Mouse (Mus musculus): ENCODE results near the gene Krtap5-2.
A peak's percentile ranks its signal among the peaks of the same experiment; 100 is the strongest.
"Not testable (repeated sequence)": the region's sequence is repeated elsewhere in the genome, so short reads cannot be mapped to it uniquely, and the experiment has no call there.

Krtap5-2 gene

DNA sequence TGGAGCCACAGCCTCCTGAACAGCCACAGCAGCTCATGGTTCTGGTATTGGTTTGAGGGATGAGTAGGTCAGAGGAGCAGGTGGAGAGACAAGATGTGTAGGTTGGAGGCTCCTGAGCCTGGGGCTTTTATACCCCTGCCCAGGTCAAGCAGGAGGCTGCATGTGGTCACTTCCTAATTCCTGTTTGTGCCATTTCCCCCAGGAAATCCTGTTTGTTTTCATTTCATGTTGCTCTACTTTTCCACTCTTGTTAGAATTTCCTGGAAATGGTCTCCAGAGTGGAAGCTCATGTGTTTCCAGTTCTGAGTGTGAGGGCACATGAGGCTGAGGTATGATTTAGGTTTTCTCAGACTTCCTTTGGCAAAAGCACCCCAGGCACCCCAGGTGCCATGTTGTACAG lies at the start of gene Krtap5-2:
Gene Krtap5-2, minus strand, starts transcription at position 101 of the 400 bp plus-strand sequence.
- not testable (repeated sequence) for DNase-seq (ENCODE audit: low spot score in 2 of 2)

DNA sequence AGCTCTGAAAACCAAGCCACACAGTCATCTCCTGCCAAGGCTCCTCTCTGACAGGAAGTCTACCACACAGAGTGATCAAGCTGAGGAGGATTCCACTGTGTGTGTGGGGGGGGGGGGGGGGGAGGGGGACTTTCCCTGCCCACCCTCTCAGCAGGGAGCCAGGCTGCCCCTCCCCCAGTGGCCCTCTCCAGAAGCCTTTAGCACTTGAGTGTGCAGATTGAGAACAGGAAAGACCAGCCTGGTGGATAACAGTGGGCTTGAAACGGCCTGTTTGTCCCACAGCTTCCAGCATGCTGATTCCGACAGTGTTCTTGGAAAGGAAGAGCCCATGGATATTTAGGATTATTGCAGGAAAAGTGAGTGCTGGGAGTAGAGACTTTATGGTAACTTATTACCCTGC lies 48.7 kb upstream of the Krtap5-2 start:
- DNase-seq (ENCODE audit: low spot score in 2 of 2) = no peak

DNA sequence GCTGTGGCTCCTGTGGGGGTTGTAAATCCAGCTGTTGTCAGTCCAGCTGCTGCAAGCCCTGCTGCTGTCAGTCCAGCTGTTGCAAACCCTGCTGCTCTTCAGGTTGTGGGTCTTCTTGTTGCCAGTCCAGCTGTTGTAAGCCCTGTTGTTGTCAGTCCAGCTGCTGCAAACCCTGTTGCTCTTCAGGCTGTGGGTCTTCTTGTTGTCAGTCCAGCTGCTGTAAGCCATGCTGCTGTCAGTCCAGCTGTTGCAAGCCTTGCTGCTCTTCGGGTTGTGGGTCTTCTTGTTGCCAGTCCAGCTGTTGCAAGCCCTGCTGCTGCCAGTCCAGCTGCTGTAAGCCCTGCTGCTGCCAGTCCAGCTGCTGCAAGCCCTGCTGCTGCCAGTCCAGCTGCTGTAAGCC lies 36.3 kb upstream of the Krtap5-2 start:
- DNase-seq (ENCODE audit: low spot score in 2 of 2) = not testable (repeated sequence)

DNA sequence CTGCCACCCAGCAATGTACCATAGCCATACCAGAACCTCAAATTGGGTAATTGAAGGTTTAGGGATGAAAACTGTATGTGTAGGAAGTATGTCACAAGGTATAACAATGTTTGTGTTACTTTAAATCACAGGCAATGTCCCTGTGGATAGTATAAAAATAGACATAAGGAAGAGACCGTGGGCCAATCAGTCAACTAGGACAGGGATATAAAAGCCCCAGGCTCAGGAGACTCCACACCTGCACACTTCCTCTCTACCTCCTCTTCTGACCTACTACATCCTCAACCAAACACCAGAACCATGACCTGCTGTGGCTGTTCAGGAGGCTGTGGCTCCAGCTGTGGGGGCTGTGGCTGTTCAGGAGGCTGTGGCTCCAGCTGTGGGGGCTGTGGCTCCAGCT lies 35.8 kb upstream of the Krtap5-2 start, which contains the start of gene Gm7579:
Gene Gm7579, plus strand, starts transcription at position 301 of the 400 bp plus-strand sequence.
- DNase-seq (ENCODE audit: low spot score in 2 of 2) = no peak

DNA sequence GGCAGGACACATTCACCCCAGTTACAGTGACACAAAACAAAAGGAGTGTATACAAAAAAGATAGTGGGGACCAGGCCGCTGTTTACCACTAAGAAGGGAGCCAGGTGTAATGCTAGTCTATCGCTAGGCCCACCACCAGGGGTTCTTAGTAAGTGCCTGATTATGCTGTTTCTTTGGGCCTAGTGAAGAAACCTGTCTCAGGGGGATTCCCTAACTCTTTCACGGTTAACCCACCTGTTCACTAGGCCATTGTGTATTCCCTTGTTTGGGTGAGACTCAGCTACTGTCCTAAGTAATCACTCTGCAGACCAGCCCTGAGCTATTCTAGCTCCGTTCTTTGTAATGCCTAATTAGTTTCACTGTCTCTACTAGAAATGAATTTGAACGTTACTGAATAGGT lies 31.1 kb upstream of the Krtap5-2 start:
- not testable (repeated sequence) for DNase-seq (ENCODE audit: low spot score in 2 of 2)

DNA sequence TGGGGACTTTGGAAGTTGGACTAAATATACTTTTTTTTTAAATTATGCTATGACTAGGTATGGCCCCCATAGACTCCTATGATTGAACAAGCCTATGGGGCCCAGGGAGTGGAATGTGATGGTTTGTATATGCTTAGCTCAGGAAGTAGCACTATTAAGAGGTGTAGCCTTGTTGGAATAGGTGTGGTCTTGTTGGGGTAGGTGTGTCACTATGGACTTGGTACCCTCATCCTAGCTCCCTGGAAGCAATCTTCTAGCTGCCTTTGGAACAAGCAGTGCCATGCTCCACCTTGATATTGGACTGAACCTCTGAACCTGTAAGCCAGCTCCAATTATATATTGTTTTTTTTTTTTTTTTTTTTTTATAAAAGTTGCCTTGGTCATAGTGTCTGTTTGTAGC lies 29.7 kb upstream of the Krtap5-2 start:
- DNase-seq (ENCODE audit: low spot score in 2 of 2) = no peak

DNA sequence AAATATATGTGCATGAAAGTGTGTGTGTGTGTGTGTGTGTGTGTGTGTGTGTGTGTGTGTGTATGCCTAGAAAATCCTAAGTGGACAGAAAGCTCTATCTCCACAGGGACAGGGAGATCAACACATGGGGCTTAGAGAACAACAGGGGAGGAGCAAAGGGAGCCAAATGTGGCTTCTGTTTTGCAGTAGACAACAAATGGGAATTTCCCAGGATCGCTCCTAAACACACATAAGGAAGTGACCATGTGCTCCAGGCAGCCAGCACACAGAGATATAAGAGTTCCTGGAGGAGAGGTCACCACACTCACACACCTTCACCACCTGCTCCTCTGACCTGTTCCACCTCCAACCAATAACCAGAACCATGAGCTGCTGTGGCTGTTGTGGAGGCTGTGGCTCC lies 25.3 kb upstream of the Krtap5-2 start, which contains the start of gene Krtap5-3:
Gene Krtap5-3, plus strand, starts transcription at position 301 of the 400 bp plus-strand sequence.
- no peak for DNase-seq (ENCODE audit: low spot score in 2 of 2)

DNA sequence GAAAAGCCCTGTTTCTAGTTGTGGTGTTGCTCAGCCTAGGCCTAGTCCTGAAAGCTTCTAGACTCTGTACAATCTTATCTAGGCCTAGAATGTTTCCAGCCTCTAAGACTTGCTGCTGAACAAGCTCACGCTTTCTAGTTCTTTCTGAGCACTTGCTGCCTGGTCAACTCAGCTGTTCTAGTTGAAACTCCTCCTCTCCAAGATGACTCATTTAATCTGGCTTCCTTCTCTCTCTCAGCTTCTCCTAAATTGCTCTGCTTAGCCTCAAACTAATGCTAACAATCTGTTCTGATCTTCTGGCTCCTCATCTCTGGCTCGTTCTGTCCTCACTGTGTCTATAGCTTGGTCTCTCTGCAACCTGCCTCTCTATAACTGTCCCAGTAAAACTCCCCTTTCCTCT lies 22.9 kb upstream of the Krtap5-2 start:
- no peak for DNase-seq (ENCODE audit: low spot score in 2 of 2)

DNA sequence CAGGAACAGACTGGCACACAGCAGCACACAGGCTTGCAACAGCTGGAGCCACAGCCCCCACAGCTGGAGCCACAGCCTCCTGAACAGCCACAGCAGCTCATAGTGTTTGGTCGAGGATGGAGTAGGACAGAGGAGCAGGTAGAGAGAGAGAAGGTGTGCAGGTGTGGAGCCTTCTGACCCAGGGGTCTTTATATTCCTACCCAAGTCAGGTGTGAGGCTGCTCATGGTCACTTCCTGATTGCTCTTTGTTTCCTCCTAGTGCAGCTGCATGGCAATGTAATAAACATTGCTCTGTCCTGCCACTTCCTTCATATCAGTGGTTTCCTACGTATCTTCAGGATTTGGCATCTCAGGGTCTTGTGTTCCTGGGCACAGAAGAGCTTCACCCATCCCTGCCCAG lies 14.5 kb upstream of the Krtap5-2 start, which contains the start of gene Gm10153:
Gene Gm10153, minus strand, starts transcription at position 101 of the 400 bp plus-strand sequence.
- no peak for DNase-seq (ENCODE audit: low spot score in 2 of 2)

DNA sequence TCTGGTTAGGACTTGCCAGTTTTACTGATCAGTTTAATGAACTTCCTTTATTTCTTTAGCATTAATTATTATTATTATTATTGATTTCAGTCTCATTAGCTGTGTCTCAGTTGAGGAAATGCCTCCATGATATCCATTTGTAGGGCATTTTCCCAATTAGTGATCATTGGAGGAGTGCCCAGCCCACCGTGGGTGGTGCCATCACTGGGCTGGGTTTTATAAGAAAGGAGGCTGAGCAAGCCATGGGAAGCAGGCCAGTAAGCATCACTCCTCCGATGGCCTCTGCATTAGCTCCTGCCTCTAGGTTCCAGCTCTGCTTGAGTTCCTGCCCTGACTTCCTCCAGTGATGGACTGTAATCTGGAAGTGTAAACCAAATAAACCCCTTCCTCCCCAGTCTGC lies 12.4 kb upstream of the Krtap5-2 start:
- no peak for DNase-seq (ENCODE audit: low spot score in 2 of 2)

DNA sequence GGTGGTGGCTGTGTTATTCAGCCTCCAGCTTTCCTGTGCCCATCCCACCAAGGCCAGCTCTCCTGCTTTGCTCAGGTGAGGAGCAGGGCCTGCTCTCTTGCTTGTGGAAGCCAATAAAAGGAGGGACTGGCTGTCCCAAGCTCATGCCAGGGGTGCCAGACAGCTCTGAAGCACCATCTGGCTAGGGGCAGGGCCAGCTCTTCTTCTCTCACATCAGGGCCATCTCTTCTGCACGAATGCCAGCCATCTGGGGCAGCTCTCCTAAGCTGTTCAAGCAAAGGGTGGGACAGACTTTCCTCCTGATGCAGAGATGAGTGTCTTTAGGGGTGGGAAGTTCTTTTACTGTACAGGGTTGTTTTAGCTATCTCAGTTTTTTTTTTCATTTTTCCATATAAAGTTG lies 5.2 kb upstream of the Krtap5-2 start:
- DNase-seq (ENCODE audit: low spot score in 2 of 2) = no peak

DNA sequence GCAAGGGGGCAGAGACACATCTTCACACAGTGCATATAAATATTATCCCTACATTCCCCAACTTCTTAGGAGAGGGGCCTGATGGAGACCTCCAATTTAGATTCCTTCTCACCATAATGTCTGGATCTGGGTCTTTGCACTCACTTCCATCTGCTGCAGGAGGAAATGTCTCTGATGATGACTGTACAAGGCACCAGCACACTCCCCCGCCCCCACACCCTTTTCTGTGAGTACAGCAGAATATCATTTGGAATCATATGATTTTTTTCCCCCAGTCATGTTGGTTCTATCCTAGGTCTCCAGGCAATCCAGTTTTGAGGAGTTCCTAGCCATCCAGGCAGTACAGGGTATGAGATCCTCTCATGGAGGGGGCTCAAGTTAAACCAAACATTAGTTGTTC lies 2.9 kb upstream of the Krtap5-2 start:
- DNase-seq (ENCODE audit: low spot score in 2 of 2) = no peak

DNA sequence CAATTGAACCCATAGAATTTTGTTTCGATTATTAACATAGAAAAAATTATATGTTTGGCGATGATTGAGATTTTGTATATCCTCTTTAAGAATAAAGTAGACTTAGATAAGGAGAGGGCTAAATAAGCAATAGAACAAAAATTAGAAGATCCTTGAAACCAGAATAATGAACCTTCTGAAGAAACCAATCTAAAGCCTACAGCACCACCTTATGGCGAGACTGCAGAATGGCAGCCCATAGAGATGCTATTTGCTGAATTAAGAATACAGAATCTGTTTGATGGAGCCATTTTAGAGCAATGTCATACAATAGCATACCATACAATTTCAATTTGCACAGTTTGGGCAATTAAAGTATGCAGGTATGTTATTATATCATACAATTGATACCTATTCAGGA lies 6.0 kb downstream of the Krtap5-2 start:
- no peak for DNase-seq (ENCODE audit: low spot score in 2 of 2)

DNA sequence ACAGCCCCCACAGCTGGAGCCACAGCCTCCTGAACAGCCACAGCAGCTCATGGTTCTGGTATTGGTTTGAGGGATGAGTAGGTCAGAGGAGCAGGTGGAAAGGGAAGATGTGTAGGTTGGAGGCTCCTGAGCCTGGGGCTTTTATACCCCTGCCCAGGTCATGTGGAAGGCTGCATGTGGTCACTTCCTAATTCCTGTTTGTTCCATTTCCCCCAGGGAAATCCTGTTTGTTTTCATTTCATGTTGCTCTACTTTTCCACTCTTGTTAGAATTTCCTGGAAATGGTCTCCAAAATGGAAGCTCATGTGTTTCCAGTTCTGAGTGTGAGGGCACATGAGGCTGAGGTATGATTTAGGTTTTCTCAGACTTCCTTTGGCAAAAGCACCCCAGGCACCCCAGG lies 10.2 kb downstream of the Krtap5-2 start, which contains the start of gene Gm4553:
Gene Gm4553, minus strand, starts transcription at position 101 of the 400 bp plus-strand sequence.
- not testable (repeated sequence) for DNase-seq (ENCODE audit: low spot score in 2 of 2)

DNA sequence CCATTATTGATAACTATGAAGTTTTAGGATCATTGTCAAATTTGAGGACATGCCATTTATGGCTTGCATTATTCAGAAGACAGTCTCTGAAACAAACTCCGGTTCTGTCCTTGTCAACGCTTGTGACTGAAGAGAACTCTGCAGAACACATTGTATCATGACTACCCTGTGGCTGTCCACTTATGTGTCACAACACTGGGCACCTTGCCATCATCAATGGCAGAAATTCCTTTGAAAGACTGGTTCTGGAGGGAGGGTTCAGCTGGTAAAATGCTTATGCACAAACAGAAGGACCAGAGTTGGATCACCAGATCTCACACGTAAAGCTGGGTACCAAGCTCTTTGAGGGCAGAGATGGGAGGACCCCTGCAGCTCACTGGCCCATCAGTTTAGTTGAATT lies 16.4 kb downstream of the Krtap5-2 start:
- DNase-seq (ENCODE audit: low spot score in 2 of 2) = no peak

DNA sequence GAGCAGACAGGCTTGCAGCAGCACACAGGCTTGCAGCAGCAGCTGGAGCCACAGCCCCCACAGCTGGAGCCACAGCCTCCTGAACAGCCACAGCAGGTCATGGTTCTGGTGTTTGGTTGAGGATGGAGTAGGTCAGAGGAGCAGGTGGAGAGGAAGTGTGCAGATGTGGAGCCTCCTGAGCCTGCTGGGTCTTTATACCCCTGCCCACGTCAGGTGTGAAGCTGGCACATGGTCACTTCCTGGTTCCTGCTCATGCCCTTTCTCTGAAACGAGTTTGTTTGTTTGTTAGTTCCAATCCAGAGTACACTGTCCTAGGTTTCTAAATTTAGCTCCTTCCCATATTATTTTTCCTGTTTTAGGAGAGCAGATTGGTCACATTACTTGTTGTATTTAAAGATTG lies 18.8 kb downstream of the Krtap5-2 start, which contains the start of gene Gm29735:
Gene Gm29735, minus strand, starts transcription at position 101 of the 400 bp plus-strand sequence.
- DNase-seq (ENCODE audit: low spot score in 2 of 2) = not testable (repeated sequence)

DNA sequence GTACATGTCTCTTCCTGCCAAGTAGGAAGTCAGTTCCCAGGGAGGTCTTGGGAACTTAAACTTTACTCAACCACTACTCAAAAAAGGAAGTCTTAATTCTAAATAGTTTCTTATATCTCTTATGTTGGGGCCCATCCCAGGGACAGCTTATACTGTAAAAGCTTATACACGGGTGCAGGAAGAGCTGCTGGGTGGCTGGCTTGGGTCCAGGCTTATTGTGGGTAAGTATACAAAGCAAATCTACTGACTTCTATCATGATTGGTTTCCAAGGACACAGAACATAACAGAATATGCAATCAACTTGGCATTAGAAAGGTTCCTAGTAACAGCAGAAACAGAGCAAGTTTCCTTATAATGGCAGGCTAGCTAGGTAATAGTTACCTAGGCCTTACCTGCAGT lies 20.5 kb downstream of the Krtap5-2 start:
- no peak for DNase-seq (ENCODE audit: low spot score in 2 of 2)

DNA sequence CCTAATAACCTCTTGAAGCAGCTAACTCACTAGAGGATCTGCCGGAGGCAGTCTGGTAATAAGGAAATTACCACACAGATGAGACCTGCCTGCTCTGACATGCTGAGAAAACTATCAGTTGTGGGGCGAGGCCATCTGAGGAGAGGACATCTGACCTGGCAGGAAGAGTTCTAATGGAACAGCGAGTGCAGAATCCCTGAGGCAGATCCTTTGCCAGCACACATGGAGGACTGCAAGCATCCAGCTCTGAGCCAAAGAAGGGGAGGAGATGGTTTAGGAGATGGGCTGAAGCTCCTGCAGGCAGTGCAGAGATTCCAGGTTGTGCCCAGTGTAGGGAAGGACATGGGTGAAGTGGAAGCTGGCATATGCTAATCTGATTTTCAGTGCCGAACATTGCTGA lies 23.6 kb downstream of the Krtap5-2 start:
- no peak for DNase-seq (ENCODE audit: low spot score in 2 of 2)

DNA sequence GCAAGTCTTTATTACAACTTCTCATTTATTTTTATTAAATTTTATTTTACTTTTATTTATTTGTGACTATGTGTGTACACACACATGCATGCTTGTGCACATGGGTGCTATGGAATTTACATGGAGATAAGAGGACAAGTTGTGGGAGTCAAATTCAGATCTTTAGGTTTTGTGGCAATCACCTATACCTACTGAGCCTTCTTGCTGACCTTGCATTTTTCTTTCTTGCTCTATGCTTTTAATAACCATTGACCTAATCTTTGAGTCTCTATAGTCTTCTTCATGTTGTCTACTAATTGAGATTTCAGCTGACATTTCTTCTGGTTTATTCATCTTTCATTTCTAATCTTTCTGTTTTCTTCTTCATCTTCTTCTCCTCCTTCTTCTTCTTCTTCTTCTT lies 27.2 kb downstream of the Krtap5-2 start:
- no peak for DNase-seq (ENCODE audit: low spot score in 2 of 2)

DNA sequence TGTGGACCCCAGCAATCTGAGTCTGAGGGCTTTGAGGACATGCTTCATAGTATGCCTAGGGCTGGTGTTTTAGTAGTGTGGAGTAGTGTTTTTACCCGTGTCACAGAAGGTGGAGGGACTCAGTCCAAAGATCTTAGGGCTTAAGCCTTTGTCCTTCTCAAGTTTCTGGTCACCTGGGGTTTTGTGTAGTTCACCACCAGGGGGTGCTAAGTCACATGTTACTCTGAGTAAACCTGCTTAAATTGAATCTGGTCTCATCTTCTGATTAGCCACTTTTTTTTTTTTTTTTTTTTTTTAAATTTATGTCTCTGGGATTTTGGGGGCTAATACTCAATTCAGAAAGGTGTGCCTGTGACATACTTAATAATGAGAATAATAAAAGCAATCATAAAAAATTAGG lies 29.8 kb downstream of the Krtap5-2 start:
- DNase-seq (ENCODE audit: low spot score in 2 of 2) = peak; percentile 6 to 11

DNA sequence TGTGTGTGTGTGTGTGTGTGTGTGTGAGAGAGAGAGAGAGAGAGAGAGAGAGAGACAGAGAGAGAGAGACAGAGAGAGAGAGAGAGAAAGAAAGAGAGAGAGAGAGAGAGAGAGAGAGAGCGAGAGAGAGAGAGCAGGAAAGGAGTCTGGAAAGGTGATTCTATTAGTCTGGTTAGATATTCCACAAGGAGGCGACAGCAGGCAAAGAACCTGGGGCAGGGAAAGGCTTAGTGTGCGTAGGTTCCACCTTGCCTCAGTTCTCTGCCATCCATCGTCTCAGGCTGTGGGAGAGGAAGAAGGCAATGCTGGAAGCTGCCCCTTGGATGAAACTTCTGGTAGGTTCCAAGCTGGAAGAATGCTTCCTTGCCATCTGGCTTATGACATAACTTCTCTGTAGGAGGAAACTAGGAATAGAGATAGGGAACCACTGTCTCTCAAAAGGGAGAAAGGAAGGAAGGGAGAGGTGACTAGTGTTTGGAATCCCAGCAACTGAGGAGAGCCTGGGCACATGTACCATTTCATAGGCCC lies 30.3 kb downstream of the Krtap5-2 start:
- no peak for DNase-seq (ENCODE audit: low spot score in 2 of 2)

DNA sequence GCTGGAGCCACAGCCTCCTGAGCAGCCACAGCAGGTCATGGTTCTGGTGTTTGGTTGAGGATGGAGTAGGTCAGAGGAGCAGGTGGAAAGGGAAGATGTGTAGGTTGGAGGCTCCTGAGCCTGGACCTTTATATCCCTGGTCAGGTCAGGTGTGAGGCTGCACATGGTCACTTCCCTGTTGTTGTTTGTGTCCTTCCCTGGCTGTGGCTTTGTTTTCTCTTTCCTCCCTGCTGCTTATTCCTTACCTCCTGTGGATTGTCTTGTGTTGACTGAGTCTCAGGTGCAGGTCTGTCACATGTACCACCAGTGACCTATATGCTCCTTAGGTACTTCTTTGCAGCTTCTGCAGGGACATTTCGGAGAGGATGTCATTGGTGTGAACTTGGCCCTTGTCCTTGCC lies 31.3 kb downstream of the Krtap5-2 start, which contains the start of gene Gm45337:
Gene Gm45337, minus strand, starts transcription at position 101 of the 400 bp plus-strand sequence.
- no peak for DNase-seq (ENCODE audit: low spot score in 2 of 2)

DNA sequence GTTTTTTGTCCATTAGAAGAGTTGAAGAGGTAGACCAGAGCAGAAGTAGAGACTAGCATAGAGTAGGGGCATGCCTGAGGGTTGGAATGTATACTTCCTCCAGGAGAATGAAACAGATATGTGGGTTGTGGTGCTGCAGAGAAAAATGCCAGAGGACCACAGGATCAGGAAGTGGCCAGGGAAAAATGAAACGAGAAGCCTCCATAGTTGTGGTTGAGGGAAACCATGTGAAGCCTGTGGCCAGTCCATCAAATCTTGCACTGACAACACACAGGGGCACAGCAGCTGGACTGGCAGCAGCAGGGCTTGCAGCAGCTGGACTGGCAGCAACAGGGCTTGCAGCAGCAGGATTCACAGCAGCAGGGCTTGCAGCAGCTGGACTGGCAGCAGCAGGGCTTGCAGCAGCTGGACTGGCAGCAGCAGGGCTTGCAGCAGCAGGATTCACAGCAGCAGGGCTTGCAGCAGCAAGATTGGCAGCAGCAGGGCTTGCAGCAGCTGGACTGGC lies 32.2 kb downstream of the Krtap5-2 start:
- DNase-seq (ENCODE audit: low spot score in 2 of 2) = not testable (repeated sequence)

DNA sequence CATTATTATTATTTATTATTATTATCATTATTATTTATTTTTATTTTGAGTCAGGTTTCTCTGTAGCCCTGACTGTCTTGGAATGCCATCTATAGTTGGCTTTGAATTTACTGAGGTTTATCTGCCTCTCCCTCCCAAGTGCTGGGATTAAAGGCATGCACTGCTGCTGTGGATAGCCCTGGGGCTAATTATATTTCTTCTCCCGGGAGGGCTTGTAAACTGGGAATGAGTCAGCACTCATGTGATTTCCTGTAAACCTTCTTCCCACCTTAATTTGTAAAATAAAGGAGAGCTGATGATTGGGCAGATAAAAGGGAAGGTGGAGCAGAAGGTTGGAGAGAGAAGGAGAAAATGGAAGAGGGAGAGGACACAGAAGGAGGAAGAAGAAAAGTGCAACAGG lies 35.1 kb downstream of the Krtap5-2 start:
- DNase-seq (ENCODE audit: low spot score in 2 of 2) = no peak

Measured in urinary bladder, postnatal 36 days (tissue).